Mouse (Mus musculus) olfactory bulb, adult 2 months (tissue): ENCODE data around the gene Dab2.

ENCODE experiments used
- CTCF ChIP-seq: fragments of 200-500 bp; IDR thresholded peaks from 2 replicates; pipeline ENCODE4 v1.5.1; 2012; ENCODE audit warnings: low read depth, mild to moderate bottlenecking, low read length, moderate library complexity; ENCODE audit not compliant: insufficient read depth
- POLR2A ChIP-seq: fragments of 200-500 bp; IDR thresholded peaks from 2 replicates; pipeline ENCODE4 v1.6.1; 2012; ENCODE audit warnings: mild to moderate bottlenecking, low read depth, low read length, moderate library complexity; ENCODE audit not compliant: insufficient read depth

GRCm38 (mm10) chr15:6448892-6449291 is 149.3 kb downstream of the Dab2 start:
- TF ChIP-seq CTCF (no peak), POLR2A (no peak)
